Mouse (Mus musculus): ENCODE results near the gene Dnah8.

DNA sequence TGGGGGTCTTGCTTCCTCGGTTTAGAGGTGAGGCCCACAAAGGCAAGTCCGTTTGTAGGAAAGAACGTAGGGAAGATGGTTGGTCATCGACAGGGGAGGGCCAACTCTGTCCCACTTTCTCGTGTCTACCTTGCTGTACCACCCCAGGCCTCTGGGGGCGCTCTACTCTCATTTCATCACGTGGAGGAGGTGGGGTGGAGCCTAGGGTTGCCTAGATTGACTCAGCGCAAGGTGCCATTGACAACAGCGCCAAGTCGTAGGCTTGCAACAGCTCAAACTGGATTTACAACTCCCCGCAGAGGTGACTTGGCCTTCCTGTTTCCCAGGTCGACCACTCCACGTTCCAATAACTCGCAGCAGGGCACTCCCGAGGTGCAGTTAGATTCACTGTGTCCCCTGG, 250.1 kb downstream of the Dnah8 start:
- no peak for TF ChIP-seq RAD21 (IDR thresholded peaks at IDR 0.05; ENCODE audit: low read depth, low read length)
- no peak for TF ChIP-seq ELF1 (IDR thresholded peaks at IDR 0.05; ENCODE audit: low read depth, low read length)
- TF ChIP-seq EP300 (IDR thresholded peaks at IDR 0.05; ENCODE audit: low read depth in 1 of 2, low read length in 2 of 2) = no peak
- TF ChIP-seq ZC3H11A (IDR thresholded peaks at IDR 0.05; ENCODE audit: low read depth, low read length) = no peak
- peak; percentile 48 to 82 (median 49) for TF ChIP-seq CTCF (IDR thresholded peaks at IDR 0.05 in 2 of 3, conservative IDR thresholded peaks at IDR 0.05 in 1 of 3; ENCODE audit: control insufficient read depth in 1 of 3, insufficient read depth in 1 of 3, low read depth in 2 of 3, low read length in 3 of 3, poor library complexity in 1 of 3, severe bottlenecking in 1 of 3)
- no peak for TF ChIP-seq MXI1 (IDR thresholded peaks at IDR 0.05; ENCODE audit: low read depth, low read length)
- no peak for TF ChIP-seq NRF1 (IDR thresholded peaks at IDR 0.05; ENCODE audit: insufficient read depth, low read depth, low read length, poor library complexity, severe bottlenecking)
- TF ChIP-seq KAT2A (conservative IDR thresholded peaks at IDR 0.05; ENCODE audit: low read depth, low read length) = no peak
- no peak for TF ChIP-seq SIN3A (IDR thresholded peaks at IDR 0.05; ENCODE audit: low read length)
- no peak for TF ChIP-seq MAX (IDR thresholded peaks at IDR 0.05; ENCODE audit: low read length)
- TF ChIP-seq TAL1 (IDR thresholded peaks at IDR 0.05; ENCODE audit: low read length) = no peak
- TF ChIP-seq POLR2A (IDR thresholded peaks at IDR 0.05; ENCODE audit: control insufficient read depth in 1 of 2, insufficient read depth in 1 of 2, low read depth in 1 of 2, low read length in 2 of 2, poor library complexity in 1 of 2) = no peak
- TF ChIP-seq NELFE (IDR thresholded peaks at IDR 0.05; ENCODE audit: low read depth, low read length) = no peak

All from MEL (cell line).